Mouse (Mus musculus): ENCODE data around the gene Nkx2-4. TPM values are rescaled to one million over a fixed set of nuclear protein-coding genes. Genes with fewer than 3 reads are reported as not detected.

Nkx2-4 gene
- 2.4 and 3.8 TPM in 2 replicates for polyA plus RNA-seq (2015; fragmentation: Nextera tagmentation; extraction: Ambion mirVana)

- Histone ChIP-seq H3K27me3 (replicated peaks) (peaks cover 69% of the 10 kb centered on the region), H3K9me3 (no peaks in the 10 kb centered on the region), H3K4me1 (peaks cover 15% of the 10 kb centered on the region), H3K27ac (peak within 1 kb of the TSS; percentile 56; the same call in 1 of the 2 replicates), H3K9ac (no peak within 1 kb of the TSS), H3K4me3 (peak within 1 kb of the TSS; percentile 30), H3K36me3 (replicated peaks) (no peaks in the 10 kb centered on the region), H3K4me2 (peak within 1 kb of the TSS; percentile 47)
- WGBS: under 1% methylated on average over 69 of the region's 82 CpGs
- ATAC-seq (replicated peaks): peak; percentile 35
These were observed at the start of gene Nkx2-4 for GRCm38 (mm10) chr2:147085072-147085870. Nkx2-4 (minus strand) TSS chr2:147085445.

- Histone ChIP-seq H3K9me3 (no peaks in the 10 kb centered on the region), H3K4me2 (no peak overlapping the region), H3K9ac (no peak overlapping the region), H3K4me1 (no peaks in the 10 kb centered on the region), H3K36me3 (replicated peaks) (no peaks in the 10 kb centered on the region), H3K27me3 (replicated peaks) (no peaks in the 10 kb centered on the region), H3K4me3 (no peak overlapping the region), H3K27ac (no peak overlapping the region)
- 84% methylated on average over 6 of the region's 6 CpGs for WGBS
- no peak for ATAC-seq (replicated peaks)
These were observed 42.1 kb upstream of the Nkx2-4 start for GRCm38 (mm10) chr2:147127366-147127765.

- no peak overlapping the region for H3K4me2 ChIP-seq
- no peak overlapping the region for H3K4me3 ChIP-seq
- H3K9me3 ChIP-seq: no peaks in the 10 kb centered on the region
- WGBS: 85% methylated on average over 1 of the region's 1 CpGs
- no peak for ATAC-seq (replicated peaks)
- no peaks in the 10 kb centered on the region for H3K4me1 ChIP-seq
- H3K27ac ChIP-seq: no peak overlapping the region
- H3K36me3 ChIP-seq (replicated peaks): no peaks in the 10 kb centered on the region
- no peaks in the 10 kb centered on the region for H3K27me3 ChIP-seq (replicated peaks)
- H3K9ac ChIP-seq: no peak overlapping the region
These were observed 34.5 kb upstream of the Nkx2-4 start for GRCm38 (mm10) chr2:147119736-147120135.

- no peak overlapping the region for H3K27ac ChIP-seq
- peaks cover 61% of the 10 kb centered on the region for H3K27me3 ChIP-seq (replicated peaks)
- H3K9me3 ChIP-seq: no peaks in the 10 kb centered on the region
- peaks cover 15% of the 10 kb centered on the region for H3K4me1 ChIP-seq
- no peak for ATAC-seq (replicated peaks)
- no peak overlapping the region for H3K4me2 ChIP-seq
- 12% methylated on average over 5 of the region's 5 CpGs for WGBS
- H3K4me3 ChIP-seq: no peak overlapping the region
- no peak overlapping the region for H3K9ac ChIP-seq
- H3K36me3 ChIP-seq (replicated peaks): no peaks in the 10 kb centered on the region
These were observed 1.2 kb upstream of the Nkx2-4 start for GRCm38 (mm10) chr2:147086441-147086840.

- H3K36me3 ChIP-seq (replicated peaks): no peaks in the 10 kb centered on the region
- ATAC-seq (replicated peaks): no peak
- H3K4me3 ChIP-seq: no peak overlapping the region
- H3K4me1 ChIP-seq: peaks cover 15% of the 10 kb centered on the region
- H3K4me2 ChIP-seq: no peak overlapping the region
- H3K27ac ChIP-seq: no peak overlapping the region
- H3K9me3 ChIP-seq: no peaks in the 10 kb centered on the region
- WGBS: 5% methylated on average over 6 of the region's 6 CpGs
- peaks cover 66% of the 10 kb centered on the region for H3K27me3 ChIP-seq (replicated peaks)
- no peak overlapping the region for H3K9ac ChIP-seq
These were observed 692 bp upstream of the Nkx2-4 start for GRCm38 (mm10) chr2:147085937-147086336.

- Histone ChIP-seq H3K27ac (peak overlapping the region; percentile 56; the same call in 1 of the 2 replicates), H3K4me2 (peak overlapping the region; percentile 47), H3K36me3 (replicated peaks) (no peaks in the 10 kb centered on the region), H3K9me3 (no peaks in the 10 kb centered on the region), H3K4me1 (peaks cover 15% of the 10 kb centered on the region), H3K9ac (no peak overlapping the region), H3K27me3 (replicated peaks) (peaks cover 71% of the 10 kb centered on the region), H3K4me3 (peak overlapping the region; percentile 30)
- ATAC-seq (replicated peaks): peak; percentile 59
- 1% methylated on average over 104 of the region's 106 CpGs for WGBS
These were observed 726 bp downstream of the Nkx2-4 start for GRCm38 (mm10) chr2:147084366-147085071.

GRCm38 (mm10) chr2:147083471-147084365 lies 1.5 kb downstream of the Nkx2-4 start:
- Histone ChIP-seq H3K27ac (no peak overlapping the region), H3K9me3 (no peaks in the 10 kb centered on the region), H3K36me3 (replicated peaks) (no peaks in the 10 kb centered on the region), H3K9ac (no peak overlapping the region), H3K4me1 (peaks cover 15% of the 10 kb centered on the region), H3K4me2 (peak overlapping the region; percentile 47), H3K27me3 (replicated peaks) (peaks cover 78% of the 10 kb centered on the region), H3K4me3 (peak overlapping the region; percentile 30)
- peak; percentile 45 for ATAC-seq (replicated peaks)
- WGBS: under 1% methylated on average over 72 of the region's 72 CpGs

GRCm38 (mm10) chr2:147082391-147082790 lies 2.9 kb downstream of the Nkx2-4 start:
- WGBS: 65% methylated on average over 4 of the region's 4 CpGs
- H3K9me3 ChIP-seq: no peaks in the 10 kb centered on the region
- H3K36me3 ChIP-seq (replicated peaks): 0 out of 2 replicates have a peak, but pooled peaks cover under 1% of the 10 kb centered on the region
- H3K4me3 ChIP-seq: no peak overlapping the region
- no peak for ATAC-seq (replicated peaks)
- H3K4me2 ChIP-seq: no peak overlapping the region
- H3K27me3 ChIP-seq (replicated peaks): peaks cover 72% of the 10 kb centered on the region
- H3K4me1 ChIP-seq: peaks cover 15% of the 10 kb centered on the region
- H3K27ac ChIP-seq: no peak overlapping the region
- no peak overlapping the region for H3K9ac ChIP-seq

- H3K9me3 ChIP-seq: no peaks in the 10 kb centered on the region
- no peak overlapping the region for H3K27ac ChIP-seq
- no peak for ATAC-seq (replicated peaks)
- WGBS: 88% methylated on average over 4 of the region's 4 CpGs
- H3K9ac ChIP-seq: no peak overlapping the region
- H3K4me1 ChIP-seq: no peaks in the 10 kb centered on the region
- peaks cover 8% of the 10 kb centered on the region; the same call in 1 of the 2 replicates for H3K36me3 ChIP-seq (replicated peaks)
- H3K4me3 ChIP-seq: no peak overlapping the region
- H3K4me2 ChIP-seq: no peak overlapping the region
- H3K27me3 ChIP-seq (replicated peaks): peaks cover 6% of the 10 kb centered on the region
These were observed 10.8 kb downstream of the Nkx2-4 start for GRCm38 (mm10) chr2:147074399-147074798.

- Histone ChIP-seq H3K9me3 (no peaks in the 10 kb centered on the region), H3K27me3 (replicated peaks) (peaks cover 2% of the 10 kb centered on the region), H3K4me2 (no peak overlapping the region), H3K27ac (no peak overlapping the region), H3K4me1 (no peaks in the 10 kb centered on the region), H3K36me3 (replicated peaks) (peaks cover 8% of the 10 kb centered on the region; the same call in 1 of the 2 replicates), H3K9ac (no peak overlapping the region), H3K4me3 (no peak overlapping the region)
- no peak for ATAC-seq (replicated peaks)
- WGBS: 60% methylated on average over 2 of the region's 2 CpGs
These were observed 11.3 kb downstream of the Nkx2-4 start for GRCm38 (mm10) chr2:147073962-147074361.

- peaks cover 5% of the 10 kb centered on the region; the same call in 1 of the 2 replicates for H3K36me3 ChIP-seq (replicated peaks)
- no peaks in the 10 kb centered on the region for H3K9me3 ChIP-seq
- H3K4me2 ChIP-seq: no peak overlapping the region
- no peaks in the 10 kb centered on the region for H3K4me1 ChIP-seq
- H3K27me3 ChIP-seq (replicated peaks): no peaks in the 10 kb centered on the region
- no peak overlapping the region for H3K4me3 ChIP-seq
- no peak for ATAC-seq (replicated peaks)
- H3K9ac ChIP-seq: no peak overlapping the region
- WGBS: 90% methylated on average over 1 of the region's 1 CpGs
- H3K27ac ChIP-seq: no peak overlapping the region
These were observed 14.9 kb downstream of the Nkx2-4 start for GRCm38 (mm10) chr2:147070305-147070704.

GRCm38 (mm10) chr2:147069077-147069476 lies 16.2 kb downstream of the Nkx2-4 start:
- no peaks in the 10 kb centered on the region for H3K9me3 ChIP-seq

More at GRCm38 (mm10) chr2:147069077-147069476, 16.2 kb downstream of the Nkx2-4 start:
- ATAC-seq (replicated peaks): no peak
- Histone ChIP-seq H3K4me2 (no peak overlapping the region), H3K9ac (no peak overlapping the region), H3K27ac (no peak overlapping the region), H3K36me3 (replicated peaks) (no peaks in the 10 kb centered on the region; the same call in 1 of the 2 replicates), H3K4me1 (no peaks in the 10 kb centered on the region), H3K4me3 (no peak overlapping the region), H3K27me3 (replicated peaks) (no peaks in the 10 kb centered on the region)
- 18% methylated on average over 1 of the region's 1 CpGs for WGBS
